Mouse (Mus musculus): ENCODE measurements around the gene Efr3b. TPM values are rescaled to one million over a fixed set of nuclear protein-coding genes. Genes with fewer than 3 reads are reported as not detected.

Gene Efr3b
- 10 to 100 TPM; 95.3 to 97.8 TPM for total RNA-seq (2021)
- long read RNA-seq, full-length matches to known transcripts: 5 of 29 reads
- long read RNA-seq, partial matches to known transcripts: 0 of 29 reads
- long read RNA-seq, other reads (novel, unspliced or antisense): 24 of 29 reads

- DNase-seq (ENCODE audit: low spot score in 2 of 2): peak; percentile 77 to 87
These were observed at the start of gene Efr3b for GRCm38 (mm10) chr12:4038061-4039041. TSS of gene Efr3b (minus strand) at chr12:4038915.

DNA sequence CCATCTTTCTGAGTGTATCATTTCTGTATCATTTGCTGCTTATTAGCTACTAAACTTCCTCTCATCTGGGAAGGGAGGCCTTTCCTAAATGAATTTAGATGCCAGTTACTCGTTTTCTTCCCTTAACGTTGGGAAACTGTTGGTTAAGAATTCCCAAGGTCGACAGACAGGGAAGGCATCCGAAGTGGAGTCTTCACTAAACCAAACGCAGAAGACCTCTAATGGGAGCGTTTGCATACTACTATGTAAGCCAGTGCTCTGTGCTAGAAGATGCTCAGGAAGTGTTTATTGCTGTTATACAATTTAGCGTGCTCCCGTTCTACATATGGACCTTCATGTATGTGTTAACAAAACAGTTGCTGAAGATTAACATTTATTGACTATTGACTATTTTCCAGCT is 44.7 kb upstream of the Efr3b start:
- no peak for DNase-seq (ENCODE audit: low spot score in 2 of 2)

DNA sequence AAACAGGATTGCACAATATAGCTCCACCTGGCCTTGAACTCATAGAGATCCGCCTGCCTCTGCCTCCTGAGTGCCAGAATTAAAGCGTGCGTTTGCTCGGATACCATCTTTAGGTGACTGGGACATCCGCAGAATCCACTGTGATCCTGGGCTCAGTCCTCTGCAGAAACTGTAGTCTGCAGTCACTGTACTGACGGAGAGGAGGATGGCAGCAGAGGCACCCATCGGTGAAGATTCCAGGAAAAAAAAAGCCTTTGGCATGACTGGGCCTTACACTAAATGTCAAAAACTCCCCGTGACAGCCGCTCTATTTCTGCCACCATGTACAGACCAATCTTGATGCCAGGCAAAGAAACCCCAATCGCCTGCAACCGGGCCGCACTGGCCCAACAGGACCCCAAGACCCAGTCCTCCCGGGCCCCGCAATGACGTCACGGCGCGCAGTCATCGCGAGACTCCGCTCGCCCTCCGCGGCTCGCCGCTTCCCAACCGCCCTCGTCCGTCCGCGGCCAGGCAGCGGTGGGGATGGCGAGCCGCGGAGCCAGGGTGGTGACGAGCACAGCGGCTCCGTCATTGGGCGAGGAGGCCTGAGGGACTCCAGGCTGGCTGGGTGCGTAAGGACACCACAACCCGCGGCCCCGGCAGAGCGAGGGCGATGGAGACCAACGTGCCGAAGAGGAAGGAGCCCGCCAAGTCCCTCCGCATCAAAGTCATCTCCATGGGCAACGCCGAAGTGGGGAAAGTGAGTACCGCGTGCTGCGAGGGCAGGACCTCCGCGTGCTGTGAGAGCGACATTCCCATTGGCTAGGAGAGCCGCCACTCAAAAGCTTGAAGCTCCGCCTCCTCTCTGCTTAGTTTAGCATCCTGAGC is 43.7 kb upstream of the Efr3b start, which contains the start of gene Dnajc27:
Gene Dnajc27, plus strand, starts transcription at position 452 of the 870 bp plus-strand sequence.
- DNase-seq (ENCODE audit: low spot score in 2 of 2): peak; percentile 98

DNA sequence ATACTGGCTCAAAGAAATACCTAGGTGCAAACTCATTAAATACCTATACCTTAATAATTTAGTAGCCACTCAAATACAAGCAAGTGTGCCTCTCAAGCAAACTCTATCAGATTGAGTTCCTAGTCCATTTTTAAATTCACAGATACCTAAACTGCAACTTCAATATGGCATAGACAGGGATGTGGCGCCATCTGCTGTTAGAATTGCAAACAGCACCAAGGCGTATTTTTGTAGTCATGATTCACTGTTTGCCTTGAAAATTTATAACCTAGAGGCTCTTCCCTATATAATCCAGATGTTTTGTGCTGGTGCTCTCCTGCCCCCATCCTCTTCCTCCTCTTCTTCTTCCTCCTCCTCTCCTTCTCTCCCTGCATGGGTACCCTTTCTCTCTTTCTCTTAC is 41.6 kb upstream of the Efr3b start:
- peak; percentile 90 to 92 for DNase-seq (ENCODE audit: low spot score in 2 of 2)

- DNase-seq (ENCODE audit: low spot score in 2 of 2): no peak
These were observed 39.4 kb upstream of the Efr3b start for GRCm38 (mm10) chr12:4078069-4078468.

GRCm38 (mm10) chr12:4076383-4076782 is 37.7 kb upstream of the Efr3b start:
- no peak for DNase-seq (ENCODE audit: low spot score in 2 of 2)

DNA sequence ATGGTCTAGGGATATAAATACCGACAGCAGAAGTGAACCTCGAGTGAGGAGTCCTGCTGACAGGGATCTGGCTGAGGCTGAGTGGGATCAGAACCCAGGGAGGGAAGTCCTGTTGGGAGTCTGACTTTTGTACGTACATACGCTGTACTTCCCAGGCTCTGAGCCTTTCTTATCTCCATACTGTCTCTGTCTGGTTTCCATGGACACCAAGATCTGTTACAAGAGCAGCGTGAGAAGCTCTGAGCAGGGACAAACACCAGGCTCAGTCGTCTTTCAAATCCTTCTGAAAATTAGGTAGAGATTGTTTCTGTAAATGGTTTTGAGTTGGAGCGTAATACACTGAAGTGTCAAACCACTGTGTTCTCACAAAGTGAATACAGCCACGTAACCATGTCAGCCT is 36.7 kb upstream of the Efr3b start:
- no peak for DNase-seq (ENCODE audit: low spot score in 2 of 2)

DNA sequence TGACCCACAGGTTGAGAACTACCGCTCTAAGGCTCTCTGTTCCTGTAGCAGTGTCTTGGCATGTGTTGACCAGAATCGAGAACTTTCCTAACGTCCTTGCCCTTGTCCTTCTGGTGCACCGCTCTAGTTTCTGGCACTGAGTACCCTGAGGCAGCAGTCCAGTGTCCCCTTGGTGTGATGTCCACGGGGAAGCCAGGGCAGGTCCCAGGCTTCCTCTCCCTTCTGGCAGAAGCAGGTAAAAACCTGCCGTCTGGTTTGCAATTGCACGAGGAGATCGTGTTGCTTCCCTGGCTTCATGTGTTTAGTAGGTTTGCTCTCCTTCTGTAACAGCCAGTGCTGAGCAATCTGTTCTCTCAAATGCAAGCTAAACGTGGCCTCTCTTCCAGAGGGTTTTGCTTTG is 33.0 kb upstream of the Efr3b start:
- DNase-seq (ENCODE audit: low spot score in 2 of 2): no peak

DNA sequence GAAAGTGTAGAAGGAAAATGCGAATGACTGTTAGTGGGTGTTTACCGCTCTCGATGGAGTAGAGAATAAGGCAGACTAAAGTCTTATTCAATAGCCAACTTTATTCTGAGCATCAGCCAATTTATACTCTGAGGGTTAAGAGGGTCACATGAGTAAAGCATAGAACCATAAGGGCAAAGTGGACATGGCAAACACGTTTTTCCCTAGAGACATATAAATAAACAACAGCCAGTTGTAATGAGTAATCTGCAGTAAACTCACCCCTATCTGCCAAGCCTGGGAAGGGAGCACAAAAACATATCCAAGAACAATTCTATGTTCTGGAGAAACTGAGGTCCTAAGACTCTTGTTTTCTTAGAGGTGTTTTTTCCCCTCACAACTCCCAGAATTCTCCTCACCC is 29.8 kb upstream of the Efr3b start:
- no peak for DNase-seq (ENCODE audit: low spot score in 2 of 2)

- DNase-seq (ENCODE audit: low spot score in 2 of 2): no peak
These were observed 28.2 kb upstream of the Efr3b start for GRCm38 (mm10) chr12:4066681-4067459.

DNA sequence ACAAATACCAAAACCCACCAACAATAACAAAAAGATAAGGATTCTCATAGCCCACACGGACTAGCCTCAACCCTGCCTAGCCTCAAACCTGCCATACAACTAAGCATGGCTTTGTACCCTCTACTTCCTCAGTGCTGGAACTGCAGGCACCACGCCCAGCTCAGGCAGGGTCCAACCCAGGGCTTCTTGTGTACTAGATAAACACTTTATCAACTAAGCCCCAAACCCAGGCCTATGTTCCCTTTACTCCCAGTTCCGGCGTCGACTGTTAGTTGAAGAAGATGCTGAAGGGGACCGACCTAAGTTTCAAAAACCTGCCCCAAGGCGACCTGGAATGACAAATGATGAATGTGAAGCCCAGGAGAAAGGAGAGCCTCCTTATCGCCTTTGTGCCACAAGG is 27.2 kb upstream of the Efr3b start:
- no peak for DNase-seq (ENCODE audit: low spot score in 2 of 2)

- DNase-seq (ENCODE audit: low spot score in 2 of 2): no peak
These were observed 26.8 kb upstream of the Efr3b start for GRCm38 (mm10) chr12:4065498-4065897.

DNA sequence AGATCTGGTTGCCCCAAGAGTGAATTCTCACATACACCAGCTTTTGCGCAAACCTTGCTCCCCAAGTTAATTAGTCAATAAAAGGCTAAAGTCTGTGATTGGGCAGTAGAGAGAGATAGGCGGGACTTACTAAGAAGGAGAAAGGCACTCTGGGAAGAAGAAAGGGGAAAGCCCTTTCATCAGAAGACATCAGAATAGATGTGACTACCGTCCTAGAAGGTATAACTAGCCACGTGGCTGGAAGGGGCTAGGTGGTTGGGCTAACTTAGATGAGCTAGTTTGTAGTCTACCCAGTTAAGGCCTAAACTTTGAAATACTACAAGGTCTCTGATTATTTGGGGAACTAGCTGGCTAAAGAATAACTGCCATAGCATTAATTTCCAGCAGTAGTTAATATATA is 21.0 kb upstream of the Efr3b start:
- no peak for DNase-seq (ENCODE audit: low spot score in 2 of 2)

DNA sequence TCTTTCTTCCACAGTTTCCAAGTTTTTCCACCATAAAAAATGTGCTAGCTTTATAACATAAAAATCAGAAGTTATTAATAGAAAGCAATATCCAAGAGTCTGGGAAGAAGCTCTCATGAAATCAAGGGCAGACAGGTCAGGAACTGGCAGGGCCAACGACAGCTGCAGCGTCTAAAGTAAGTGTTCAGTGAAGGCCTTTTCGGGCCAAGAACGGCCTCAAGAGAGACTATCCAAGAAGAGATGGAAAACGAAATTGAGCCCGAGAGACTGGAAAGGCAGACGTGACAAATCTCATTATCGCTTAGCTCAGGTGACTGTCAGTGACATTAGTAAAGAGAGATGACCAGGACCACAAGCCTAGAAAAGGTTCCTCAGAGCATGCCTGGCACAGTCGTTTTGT is 19.6 kb upstream of the Efr3b start:
- DNase-seq (ENCODE audit: low spot score in 2 of 2): no peak

GRCm38 (mm10) chr12:4054845-4055244 is 16.1 kb upstream of the Efr3b start:
- DNase-seq (ENCODE audit: low spot score in 2 of 2): no peak

GRCm38 (mm10) chr12:4053643-4054042 is 14.9 kb upstream of the Efr3b start:
- DNase-seq (ENCODE audit: low spot score in 2 of 2): no peak

DNA sequence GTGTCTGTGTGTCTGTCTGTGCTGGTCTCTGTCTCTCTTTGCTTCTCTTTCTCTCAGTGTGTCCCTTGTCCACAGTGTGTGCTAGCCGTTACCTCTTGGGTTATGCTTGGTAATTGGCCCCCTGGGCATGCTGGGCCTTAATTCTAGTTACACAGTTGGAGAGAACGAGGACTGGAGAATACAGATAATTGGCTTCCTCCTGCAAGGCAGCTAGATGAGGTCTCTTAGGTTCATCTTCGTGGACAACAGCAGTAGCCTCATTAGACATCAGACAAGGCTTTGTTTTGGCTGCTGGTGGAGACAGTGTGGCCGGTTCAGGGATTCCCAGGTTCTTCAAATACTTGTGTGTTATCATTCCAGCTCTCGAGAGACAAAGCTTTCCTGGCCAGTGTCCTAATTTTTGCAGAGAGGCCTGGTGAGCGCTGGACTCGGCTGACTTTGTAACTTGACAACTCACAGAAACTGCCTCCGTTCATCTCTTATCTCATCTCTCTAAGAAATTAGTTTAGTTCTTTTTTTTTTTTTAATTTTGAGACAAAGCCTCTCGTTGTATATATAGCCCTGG is 12.2 kb upstream of the Efr3b start:
- DNase-seq (ENCODE audit: low spot score in 2 of 2): no peak

- no peak for DNase-seq (ENCODE audit: low spot score in 2 of 2)
These were observed 9.3 kb upstream of the Efr3b start for GRCm38 (mm10) chr12:4048031-4048430.

DNA sequence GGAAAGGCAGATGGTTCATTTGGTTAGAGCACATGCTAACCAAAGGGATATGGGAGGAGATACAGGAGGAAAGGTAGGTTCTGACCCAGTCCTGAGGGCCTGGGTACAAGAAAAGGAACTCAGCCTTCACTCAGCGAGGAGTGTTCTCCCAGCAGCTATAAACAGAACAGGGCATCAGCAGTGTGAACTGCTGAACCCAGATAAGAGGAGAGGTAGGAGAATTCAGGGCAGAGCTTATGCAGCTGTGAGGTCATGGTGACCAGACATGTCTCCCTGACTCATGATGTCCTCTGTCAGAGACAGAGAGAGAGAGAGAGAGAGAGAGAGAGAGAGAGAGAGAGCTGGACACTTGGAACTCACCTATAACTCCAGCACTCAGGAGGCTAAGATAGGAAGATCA is 7.3 kb upstream of the Efr3b start:
- DNase-seq (ENCODE audit: low spot score in 2 of 2): no peak

DNA sequence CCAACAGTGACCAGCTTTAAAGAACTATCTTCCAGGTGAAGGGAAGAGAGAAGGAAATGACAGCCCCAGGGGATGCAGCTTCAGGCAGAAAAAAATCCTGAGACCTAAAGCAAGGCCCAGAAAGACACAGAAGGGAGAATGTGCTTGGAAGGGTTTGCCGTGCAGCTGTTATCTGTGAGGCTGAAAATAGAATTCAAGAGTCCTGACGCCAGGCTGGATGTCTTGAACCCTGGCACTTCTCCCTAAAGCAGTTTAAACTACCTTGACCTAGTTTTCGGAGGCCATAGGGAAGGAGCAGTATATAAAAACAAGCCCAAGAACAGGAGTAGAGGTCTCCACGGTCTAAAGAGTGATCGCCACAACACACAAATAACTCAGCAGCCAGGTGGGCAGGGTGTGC is 3.7 kb upstream of the Efr3b start:
- DNase-seq (ENCODE audit: low spot score in 2 of 2): no peak

- no peak for DNase-seq (ENCODE audit: low spot score in 2 of 2)
These were observed 331 bp upstream of the Efr3b start for GRCm38 (mm10) chr12:4039046-4039445.

Measured in layer of hippocampus, postnatal 10 days (tissue).